Mouse (Mus musculus) layer of hippocampus, adult 11-12 months (tissue): ENCODE results near the gene Zwilch.
"Not testable (repeated sequence)": the region's sequence is repeated elsewhere in the genome, so short reads cannot be mapped to it uniquely, and the experiment has no call there.

ENCODE experiments used
- DNase-seq: peaks from one replicate; pipeline ENCODE4 v3.0.0; 2022; ENCODE audit warnings: low spot score

Gene Zwilch

DNA sequence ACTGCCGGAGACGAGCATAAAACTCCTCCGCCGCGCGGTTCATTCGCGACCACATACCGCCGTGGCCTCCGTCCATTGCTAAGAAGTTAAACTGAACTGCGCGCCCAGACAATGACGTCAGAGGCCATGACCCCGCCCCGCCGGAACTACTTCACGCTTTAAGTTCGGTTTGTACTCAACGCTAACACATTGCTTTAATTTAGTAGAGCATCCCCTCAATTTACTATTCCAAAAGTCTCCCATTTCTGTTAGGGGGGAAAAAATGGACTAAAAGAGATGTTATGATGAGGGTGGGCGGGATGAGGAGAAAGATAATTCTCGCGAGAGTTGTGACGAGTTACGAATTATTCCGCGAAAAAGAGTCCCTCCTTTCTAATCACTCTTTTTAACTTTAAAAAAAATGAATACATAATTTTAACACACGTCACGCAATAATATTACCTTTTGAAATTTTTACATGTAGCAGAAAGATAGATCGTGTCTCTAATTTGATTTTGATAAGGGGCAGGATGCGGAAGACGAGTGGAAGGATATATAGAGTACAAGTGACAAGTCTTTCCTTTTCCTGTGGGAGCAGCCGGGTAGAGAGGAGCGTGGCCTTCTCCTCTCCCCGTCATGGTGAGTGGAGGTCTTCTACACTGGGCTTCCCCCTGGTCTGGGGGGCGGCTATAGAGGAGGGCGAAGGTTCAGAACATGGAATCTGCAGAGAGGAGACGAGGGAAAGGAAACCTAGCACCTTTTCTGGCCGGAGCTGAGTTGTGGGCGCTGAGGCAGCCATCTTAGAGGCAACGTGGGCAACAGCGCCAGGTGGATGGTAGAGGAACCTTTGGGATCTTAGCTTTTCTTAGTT lies at the start of gene Zwilch, which contains the start of gene Rpl4:
Zwilch (minus strand) TSS at position 289 of the 850 bp plus-strand sequence.
Rpl4 (plus strand) TSS at position 560 of the 850 bp plus-strand sequence.
- peak; percentile 88 for DNase-seq

DNA sequence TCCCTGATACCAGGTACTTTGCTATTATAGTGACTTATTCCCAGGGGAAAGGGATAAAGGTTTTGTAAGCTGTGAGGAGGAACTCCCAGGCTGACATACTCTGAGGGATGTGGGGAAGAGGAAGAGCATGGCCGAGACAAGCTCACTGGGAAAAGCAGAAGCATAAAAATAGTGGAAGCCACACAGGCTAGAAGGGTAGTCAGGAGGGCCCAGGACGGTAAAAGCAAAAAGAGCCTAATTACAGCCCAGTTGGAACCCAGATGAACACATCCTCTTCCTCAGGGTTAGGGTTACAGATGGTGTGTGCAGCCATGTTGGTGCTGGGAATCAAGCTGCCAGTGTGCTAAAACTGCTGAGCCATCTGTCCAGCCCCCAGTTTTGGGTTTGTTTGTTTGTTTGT lies 49.2 kb upstream of the Zwilch start:
- no peak for DNase-seq

DNA sequence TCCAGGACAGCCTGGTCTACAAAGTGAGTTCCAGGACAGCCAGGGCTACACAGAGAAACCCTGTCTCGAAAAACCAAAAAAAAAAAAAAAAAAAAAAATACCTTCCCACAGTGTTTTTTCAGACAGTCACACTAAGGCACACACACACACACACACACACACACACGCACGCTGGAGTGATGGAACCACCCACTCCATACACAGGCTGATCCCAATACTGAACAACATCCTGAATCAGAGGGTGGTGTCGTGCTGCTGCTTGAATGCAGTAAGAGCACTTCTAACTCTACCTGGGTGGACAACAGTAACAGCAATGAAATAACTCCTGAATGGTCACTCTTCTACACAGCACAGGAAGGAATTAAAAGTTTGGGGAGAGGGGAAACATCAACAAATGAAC lies 48.6 kb upstream of the Zwilch start:
- DNase-seq: peak; percentile 44

DNA sequence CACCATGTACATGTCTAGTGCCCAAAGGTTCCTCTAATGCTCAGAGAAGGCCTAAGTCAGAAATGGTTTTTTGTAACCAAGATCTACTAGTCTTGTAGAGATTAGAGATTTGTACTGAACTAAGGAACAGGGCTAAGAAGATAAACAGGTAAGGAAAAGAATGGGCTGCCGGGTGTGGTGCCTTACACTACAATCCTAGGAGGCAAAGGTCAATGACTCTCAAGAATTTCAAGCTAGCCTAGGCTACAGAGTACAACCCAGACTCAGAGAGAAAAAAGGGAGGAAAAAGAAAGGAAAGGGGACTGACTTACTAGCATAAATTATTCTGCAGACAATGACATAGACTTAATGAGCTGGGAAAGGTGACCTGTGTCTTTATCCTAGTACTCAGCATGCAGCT lies 47.7 kb upstream of the Zwilch start:
- DNase-seq: no peak

DNA sequence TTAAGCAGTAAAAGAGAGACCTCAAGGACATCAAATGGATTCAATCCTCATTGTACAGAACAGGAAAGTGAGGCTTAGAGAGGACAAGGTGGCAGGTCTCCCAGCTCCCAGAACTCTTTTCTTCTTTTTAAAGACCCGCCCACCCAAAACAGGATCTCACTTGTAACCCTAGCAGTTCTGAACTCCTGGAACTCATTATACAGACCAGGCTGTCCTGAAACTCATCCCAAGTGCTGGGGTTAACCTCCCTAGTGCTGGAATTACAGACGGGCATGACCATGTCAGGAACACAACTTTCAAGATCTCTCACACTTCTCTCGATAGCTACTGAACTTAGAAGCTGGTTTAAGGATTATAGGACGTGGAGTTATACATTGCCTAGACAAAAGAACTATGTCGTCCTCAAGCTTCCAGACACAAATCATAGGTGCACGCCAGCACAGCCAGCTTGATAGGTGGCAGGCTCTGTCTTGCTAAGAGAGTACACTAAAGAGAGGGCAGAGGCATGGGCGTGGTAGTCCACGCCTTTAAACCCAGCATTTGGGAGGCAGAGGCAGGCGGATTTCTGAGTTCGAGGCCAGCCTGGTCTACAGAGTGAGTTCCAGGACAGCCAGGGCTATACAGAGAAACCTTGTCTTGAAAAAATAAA lies 47.0 kb upstream of the Zwilch start:
- no peak for DNase-seq

DNA sequence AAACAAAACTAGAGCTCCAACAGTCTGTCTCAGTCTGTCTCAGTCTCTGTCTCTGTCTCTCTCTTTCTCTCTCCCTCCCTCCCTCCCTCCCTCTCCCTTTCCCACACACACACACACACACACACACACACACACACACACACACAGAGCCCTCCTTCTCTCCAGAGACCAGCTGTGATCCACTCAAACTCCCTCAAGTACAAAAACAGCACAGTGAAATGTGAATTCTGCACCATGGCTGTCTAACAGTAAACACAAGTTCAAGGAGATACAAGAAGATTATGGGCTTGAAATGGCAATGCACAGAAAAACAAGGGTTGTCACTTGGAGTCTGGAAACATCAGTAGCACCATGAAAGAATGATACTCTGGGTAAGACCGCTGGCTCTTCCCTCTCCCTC lies 46.4 kb upstream of the Zwilch start:
- no peak for DNase-seq

DNA sequence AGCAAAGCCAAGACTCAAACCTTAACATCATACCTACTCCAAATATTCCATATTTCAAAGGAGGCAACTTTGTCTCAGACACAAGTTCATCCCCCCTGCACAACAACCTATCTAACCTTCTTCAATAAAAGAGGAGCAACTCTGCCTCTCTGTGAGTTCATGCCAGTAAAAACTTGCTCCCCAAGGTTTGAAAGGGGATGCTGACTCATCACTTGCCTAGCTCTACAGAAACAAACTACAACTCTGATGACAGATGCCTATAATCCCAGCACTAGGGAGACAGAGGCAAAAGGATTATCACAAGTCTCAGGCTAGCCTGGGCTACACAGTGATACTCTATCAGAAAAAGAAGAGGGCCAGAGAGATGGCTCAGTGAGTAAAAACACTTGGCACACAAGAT lies 45.0 kb upstream of the Zwilch start:
- no peak for DNase-seq

DNA sequence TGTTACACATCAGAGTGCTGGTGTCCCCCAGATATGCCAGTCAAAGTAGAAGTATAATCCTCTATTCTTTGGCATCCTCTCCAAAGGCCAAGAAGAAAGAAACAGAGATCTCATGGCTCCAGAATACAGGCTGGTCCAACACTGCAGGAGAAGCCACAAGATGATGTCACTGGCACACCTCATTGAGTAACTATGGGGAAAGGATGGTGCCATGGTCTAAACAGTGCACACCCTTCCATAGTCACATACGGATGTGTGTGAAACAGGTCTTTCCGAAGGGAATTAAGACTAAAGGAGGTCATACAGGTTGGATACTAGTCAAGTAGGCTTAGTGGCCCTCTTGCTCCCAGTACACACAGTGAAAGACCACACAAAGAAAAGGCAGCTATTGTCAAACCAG lies 43.7 kb upstream of the Zwilch start:
- no peak for DNase-seq

DNA sequence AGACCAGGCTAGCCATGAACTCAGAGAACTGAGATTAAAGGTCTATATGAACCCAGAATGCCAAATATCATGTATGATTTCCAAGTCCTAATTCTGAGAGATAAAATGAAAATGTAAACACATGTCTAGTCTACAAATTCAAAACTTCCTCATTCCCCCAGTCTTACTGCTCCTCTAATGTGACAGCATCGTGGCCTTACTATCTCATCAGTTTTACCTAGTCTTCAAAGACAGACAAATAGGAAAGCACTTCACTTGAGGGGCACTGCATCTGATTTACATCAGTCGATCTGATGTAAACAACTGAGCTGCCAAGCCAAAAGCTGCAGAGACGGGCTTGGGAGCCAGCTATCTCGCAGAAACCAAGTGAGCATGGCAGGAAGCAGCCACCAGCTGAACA lies 43.2 kb upstream of the Zwilch start:
- no peak for DNase-seq

DNA sequence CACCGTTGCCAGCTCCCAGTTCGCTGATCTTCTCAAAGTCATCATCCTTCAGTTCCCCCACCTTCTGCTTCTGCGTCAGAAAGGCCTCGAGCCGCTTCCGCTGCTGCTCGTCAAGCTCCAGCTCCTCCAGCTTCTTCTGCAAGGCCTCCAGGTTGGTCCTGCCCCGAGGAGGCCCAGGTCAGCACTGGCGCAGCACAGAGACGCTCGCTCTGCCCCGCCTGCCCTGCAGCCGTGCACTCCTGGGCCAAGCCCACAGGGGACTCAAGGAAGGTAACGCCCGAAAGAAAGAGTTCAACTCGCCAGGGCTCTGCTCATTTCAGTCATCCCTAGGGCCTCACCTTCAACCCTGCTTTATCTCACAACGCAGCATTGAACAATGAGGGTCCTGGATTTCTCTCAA lies 41.5 kb upstream of the Zwilch start:
- DNase-seq: no peak

DNA sequence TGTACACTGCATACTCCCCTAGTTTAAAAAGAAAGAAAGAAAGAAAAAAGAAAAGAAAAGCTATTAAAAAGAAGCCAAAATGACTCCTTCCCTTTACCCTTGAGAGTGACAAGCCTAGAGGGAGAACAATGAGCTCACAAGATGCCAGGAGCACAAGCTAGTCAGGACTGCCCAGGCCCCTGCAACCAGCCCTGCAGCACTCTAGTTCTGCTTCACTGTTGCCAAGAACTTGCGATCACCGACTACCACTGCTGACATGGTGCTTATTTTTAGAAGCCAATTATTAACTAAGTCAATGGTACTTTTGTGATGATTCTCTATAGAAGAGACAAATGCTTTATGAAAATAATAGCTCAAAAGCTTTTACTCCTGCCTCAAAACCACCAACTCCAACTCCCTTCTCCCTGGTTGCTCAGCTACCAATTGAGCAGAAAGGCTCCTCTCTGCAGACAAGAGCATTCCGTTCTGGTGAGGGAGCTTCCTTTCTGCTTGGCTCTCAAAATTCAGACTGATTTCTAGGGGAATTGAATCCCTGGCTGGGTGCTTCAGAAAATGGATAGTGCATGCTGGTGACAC lies 34.7 kb upstream of the Zwilch start:
- DNase-seq: no peak

DNA sequence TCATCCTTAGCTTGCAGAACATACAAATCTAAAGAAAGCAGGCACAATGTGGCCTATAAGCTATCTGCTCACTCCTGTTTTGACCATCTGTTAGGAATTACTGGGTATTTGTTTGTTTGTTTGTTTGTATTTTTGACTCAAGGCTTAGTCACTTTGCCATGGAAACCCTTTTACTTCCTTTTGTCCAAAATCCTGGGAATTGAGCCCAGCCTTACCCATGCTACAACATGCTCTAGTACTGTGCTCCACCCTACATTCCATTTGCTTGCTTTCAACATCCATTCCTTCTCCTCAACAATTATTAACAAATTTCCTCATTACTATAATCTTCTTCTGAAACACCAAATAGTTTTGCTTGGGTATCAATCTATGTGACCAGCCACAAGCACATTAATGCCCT lies 30.0 kb upstream of the Zwilch start:
- DNase-seq: no peak

DNA sequence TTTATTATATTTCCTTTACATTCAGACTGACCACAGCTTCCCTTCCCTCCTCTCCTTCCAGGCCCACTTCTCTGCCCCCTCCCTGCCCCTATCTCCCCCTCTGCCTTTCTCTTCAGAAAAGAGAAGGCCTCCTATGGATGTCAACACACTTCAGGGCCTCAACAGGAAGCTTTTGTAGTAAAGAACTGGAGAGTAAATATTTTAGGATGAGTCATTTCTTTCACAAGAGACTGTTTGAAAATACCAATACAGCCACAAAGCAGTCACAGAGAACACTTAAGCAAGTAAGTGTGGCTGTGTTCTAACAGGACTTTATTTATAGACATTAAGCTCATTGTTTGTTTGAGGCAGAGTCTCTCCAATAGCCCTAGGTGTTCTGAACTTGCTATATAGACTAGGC lies 29.4 kb upstream of the Zwilch start:
- no peak for DNase-seq

DNA sequence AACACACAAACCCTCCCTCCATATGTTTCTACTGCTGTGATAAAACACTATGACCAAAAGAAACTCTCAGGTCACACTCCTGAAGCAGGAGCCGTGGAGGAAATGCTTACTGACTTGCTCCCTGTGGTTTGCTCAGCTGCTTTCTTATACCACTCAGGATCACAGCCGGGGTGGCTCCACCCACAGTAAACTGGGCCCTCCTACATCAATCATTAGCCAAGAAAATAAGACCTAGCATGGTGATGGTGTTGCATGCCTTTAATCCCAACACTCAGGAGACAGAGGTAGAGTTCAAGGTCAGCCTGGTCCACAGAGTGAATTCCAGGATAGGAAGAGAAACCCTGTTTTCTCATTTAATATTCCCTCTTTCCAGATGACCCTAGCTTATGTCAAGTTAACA lies 27.0 kb upstream of the Zwilch start:
- no peak for DNase-seq

DNA sequence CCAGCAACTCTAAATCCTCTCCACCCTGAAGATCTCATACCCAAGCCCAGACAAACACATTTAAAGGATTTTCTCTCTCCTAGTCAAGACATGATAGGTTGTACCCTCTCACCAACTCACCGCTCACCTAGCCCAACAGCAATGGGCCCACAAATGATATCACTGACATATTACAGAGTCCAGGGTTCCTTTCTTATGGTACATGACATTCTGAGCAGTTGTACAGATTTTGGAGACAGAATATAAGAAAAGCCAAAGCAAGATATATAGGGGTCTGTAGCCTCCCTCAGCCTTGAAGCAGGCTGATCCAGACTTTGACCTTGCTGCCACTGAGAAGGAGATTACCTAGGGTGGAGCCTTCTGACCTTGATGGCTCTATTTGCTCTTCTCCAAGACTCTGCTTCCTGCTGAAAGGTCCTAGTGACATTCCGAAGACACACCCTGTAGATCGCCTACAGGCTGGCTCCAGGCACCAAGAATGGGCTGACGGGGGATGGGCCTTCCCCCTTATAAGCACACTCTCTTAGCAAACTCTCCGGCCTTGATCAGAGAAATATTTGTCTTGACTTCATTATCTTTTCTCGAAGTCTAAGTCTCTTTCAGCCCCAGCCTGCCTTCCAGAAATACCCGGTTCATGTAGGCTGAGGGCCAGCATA lies 26.0 kb upstream of the Zwilch start:
- DNase-seq: not testable (repeated sequence)

DNA sequence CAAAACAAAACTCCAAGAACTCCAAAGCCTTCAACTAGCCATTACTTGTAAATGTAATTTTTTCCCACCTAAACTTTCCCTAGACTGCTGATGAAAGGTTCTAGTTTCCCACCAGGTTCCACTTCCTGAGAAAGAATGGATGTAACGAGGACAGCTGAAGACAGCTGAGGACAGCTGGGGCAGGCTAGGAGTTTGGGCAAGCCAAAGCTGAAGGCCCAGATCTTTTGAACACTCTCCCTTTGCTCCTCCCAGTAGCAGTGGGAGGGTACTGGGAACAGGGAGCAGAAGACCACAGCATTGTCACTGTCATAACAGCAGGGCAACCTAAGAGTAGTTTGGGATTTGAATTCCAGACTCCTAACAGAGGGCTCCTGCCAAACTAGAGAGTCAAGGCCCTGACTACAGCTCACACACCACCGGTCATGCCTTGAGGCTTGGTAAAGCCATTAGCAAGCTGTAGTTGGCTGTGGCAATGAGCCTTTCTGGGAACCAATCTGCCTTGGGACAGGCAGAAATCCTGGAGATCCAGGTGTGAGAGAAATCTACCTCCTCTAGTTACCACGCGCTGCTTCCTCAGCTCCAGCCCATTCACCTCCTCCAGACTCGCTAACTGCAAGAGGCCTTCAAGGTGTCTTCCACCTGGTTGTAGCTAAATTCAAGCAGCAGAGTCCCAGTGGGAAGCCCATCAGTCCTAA lies 25.3 kb upstream of the Zwilch start:
- no peak for DNase-seq

DNA sequence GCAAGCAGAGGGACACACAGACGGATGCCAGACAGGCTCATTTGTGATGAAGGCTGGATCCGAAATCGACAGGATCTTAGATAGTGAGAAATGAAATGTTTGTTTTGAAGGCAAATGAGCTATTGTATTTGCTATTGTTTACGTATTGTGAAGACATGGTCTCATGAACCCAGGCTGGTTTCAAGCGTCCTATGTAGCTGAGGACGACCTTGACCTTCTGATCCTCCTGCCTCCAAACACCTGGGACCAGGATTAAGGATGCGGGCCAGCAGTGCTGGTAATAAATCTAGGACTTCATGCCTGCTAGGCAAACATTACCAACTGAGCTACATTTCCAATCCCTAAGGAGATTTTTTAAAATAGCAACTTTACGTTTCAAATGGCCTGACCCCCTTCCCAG lies 24.6 kb upstream of the Zwilch start:
- no peak for DNase-seq

DNA sequence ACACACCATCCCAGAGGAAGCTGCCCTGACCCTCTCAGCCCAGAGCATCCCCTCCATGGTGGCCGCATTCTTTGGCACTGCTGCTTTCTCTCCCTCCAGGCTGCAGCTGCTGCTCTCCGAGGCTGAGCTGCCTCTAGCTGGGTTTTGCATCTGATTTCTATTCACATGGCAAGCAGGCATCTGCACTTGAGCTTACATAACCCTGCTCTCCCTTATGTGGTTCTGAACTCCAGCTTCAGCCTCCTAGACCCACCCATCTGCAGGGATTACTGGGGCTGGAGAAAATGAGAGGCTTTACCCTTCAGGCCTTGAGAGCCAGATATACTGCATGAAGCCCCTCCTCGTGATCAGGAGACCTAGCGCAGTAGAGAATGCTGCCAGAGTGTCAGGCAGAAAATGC lies 22.6 kb upstream of the Zwilch start:
- DNase-seq: peak; percentile 79

DNA sequence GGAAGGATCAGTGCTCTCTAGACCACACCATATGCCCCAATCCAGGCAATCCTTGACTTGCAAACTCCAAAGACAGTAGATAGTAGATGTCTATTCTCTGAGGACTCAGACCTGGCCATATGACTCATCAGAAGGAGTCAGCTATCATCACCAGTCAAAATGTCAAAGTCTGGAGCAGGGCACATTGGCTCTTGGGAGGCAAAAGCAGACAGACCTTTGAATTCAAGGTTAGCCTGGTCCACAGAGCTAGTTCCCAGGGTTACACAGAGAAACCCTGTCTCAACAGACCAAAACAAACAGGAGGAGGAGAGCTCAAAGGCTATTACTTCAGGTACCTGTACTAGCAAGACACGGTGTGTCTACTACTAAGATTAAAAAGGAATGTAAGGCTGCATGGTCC lies 21.0 kb upstream of the Zwilch start:
- DNase-seq: no peak

DNA sequence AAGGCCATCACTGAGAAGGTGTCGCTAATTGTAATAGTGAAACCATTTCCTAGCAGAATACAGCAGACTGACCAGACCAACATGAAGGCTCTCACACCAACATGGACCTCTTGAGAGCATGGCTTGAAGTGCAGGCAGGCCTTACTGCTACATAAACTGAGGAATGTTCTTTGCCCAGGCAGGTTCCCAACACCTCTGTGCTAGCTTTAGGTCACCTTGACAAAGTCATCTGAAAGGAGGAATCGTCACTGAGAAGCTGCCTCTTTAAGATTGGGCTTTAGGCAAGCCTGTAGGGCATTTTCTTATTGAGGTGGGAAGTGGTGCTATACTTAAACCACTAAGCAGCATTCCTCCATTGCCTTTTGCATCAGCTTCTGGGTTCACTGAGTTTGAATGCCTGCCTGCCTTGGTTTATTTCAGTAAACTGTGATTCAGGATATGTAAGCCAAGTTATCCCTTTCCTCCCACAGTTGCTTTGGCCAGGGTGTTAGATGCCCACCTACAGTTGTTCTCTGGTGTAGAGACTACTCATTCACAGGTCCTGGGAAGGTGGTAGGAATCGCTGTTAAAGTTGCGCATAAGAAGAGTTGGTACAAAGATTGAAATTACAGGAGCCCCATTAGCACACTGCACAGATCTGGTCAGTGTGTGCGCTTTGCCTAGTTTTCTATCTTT lies 11.4 kb upstream of the Zwilch start:
- DNase-seq: no peak

DNA sequence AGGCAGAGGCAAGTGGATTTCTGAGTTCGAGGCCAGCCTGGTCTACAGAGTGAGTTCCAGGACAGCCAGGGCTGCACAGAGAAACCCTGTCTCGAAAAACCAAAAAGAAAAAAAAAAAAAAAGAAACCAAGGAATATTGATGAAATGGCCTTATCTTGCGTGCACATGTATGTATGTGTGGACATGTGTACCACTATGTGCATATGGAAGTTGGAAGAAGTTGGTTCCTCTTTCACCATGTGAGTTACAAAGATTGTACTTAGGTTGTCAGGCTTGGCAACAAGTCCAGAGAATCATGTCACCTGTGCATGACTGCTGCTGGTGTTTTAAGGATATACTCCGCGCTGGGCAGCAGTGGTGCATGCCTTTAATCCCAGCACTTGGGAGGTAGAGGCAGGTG lies 10.4 kb upstream of the Zwilch start:
- not testable (repeated sequence) for DNase-seq
